Mouse (Mus musculus): ENCODE results near the gene Ccdc157.
A peak's percentile ranks its signal among the peaks of the same experiment; 100 is the strongest.

Gene Ccdc157

DNA sequence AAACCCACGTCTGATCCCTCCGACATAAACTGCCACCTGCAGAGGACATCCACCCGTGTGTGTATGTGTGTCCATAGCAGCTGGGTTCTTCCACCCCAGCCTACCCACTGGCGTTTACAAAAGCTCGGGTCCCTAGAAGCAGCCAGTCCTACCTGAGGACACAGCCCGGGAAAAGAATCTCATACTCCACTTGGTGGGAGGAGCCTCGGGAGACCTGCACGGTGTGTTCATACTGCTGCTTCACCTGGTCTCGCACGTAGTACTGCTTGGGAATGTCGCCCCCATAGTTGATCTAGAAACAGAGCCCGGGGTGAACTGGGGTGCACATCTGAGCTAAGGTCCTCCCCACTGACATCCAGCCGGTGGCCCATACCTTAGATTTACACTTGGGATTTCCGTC, 56.6 kb downstream of the Ccdc157 start:
- DNase-seq (ENCODE audit: low read depth, low spot score), result no peak

DNA sequence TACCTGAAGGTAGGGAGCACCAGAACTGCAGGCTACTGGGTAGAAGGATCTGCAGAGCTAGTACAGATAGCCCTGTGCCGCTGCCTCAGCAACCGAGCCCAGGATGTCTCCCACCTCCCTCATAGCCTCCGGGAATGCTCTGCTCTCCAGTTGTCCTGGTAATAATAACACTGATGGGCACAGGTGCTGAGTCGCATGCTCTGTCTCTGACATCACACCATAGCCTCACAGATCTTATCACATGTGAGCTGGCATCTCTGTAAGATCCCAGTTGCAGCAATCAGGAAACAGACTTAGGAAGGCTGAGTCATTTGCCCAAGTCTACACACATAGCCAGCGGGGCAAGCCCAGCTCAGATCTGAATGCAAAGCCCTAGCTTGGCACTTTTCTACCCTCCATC, 58.2 kb downstream of the Ccdc157 start:
- DNase-seq (ENCODE audit: low read depth, low spot score), result no peak

DNA sequence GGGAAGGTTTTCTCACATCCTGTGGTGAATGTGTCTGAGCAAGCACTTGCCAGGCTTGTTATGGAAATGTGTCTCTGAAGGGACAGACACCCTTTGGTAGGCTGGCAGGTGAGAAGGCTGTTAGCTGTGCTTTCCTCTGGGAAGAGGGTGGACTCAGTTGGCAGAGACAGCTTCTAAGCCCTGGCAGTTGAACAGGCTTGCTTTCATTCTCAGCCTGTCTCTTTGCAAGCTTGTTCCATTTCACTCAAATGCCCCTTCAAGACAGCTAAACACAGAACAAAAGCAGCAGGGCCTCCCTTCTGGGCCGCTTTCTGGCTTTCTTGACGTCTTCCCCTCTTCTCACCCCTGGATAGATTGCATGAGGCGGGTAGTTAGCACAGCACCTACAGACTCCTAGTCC, 60.6 kb downstream of the Ccdc157 start:
- no peak for DNase-seq (ENCODE audit: low read depth, low spot score)

DNA sequence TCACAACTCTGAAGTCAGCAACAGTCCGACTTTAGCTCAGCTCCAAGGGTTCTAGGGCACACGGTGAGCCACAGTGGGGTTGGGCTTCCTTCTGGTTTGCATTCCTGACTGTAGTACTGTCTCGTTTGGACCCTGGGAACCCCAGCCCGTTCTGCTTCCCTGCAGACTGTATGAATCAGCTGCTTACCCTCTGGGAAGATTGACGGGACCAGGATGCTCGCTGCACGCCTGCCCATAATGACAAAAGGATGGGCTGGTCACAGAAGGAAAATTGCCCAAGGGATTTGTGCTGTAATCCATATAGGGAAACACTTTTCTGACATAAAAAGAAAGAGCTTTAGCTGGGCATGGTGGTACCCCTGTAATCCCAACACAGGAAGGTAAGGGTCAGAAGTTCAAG, 61.3 kb downstream of the Ccdc157 start:
- no peak for DNase-seq (ENCODE audit: low read depth, low spot score)

DNA sequence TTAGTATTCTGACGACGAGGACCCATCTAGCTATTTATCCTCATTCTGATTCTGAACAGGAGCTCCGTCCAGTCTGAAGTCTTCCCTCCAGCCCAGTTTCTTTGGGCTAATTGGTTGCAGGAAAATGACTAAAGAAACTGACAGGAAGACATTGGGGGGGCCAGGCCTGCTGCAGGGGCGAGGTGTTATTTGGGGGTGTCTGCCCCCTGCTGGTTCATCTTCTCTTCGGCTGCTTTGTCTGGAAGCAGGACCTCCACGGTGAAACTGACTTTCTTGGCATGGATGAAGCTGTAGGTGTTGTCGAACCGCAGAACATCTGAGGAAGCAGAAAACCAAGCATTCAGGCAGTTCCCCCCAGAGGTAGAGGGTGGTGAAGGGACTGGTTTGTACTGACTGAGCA, 62.0 kb downstream of the Ccdc157 start:
- DNase-seq (ENCODE audit: low read depth, low spot score), result no peak

DNA sequence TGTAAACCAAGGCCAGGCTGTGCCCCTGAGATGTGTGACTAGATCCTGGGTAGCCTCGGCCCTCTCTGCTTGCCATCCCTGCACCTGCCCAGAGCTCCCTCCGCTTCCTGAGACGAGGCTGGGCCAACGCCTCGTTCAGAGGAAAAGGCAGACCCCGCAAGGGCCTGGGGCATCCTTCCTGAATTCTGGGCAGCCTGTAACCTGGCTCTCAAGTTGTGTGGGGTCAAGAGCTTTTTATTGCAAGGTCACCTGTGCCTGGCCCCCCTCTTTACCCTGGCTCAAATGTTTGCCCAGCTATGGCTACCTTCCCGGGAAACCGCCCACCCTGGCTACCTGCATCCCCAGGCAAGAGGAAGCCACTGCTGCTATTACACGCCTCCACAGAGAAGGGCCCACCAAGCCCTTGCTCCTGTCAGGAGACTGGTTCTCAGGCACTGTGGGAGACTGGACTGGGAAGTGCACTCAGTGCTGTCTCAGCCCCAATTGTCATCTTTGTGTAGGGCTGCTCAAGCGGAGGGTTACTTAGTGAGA, 62.9 kb downstream of the Ccdc157 start:
- no peak for DNase-seq (ENCODE audit: low read depth, low spot score)

DNA sequence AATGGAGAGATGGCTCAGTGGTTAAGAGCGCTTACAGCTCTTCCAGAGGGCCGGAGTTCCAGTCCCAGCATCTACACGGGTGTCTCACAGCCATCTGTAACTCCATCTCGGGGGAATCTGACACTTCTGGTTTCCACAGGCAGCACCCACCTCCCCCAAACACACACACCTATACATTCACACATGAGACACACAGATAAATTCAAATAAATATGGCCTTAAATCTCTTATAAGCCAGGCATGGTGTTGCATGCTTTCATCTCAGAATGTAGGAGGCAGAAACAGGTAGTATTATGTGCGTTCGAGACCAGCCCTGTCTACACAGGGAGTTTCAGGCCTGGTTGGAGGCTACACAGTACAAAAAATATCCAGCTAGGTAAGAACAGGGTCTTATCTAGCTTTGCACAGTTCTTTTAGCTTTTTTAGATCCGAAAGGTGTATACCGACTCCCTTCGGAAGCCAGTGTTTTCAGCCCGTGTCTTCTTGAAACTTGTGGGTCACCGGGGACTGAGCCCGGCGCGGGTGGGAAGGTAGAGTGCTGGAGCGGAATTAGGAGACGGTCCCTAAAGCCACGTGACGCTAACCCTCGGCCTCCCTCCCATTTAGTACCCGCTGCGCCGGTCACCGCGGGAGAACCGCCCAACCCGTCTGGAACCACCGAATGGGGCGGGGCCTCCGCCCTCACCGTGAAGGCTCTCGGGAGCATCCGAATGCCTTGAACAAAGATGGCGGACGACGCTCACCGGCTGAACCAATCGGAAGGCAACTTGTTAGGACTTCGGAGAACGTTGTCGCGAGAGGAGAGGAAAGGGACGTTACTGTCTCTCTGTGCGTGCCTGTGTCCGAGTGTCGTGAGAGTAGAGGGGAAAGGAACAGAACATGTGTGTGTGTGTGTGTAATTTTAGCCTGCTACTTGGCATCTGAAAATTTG, 63.8 kb downstream of the Ccdc157 start:
- peak; percentile 97 for DNase-seq (ENCODE audit: low read depth, low spot score)

DNA sequence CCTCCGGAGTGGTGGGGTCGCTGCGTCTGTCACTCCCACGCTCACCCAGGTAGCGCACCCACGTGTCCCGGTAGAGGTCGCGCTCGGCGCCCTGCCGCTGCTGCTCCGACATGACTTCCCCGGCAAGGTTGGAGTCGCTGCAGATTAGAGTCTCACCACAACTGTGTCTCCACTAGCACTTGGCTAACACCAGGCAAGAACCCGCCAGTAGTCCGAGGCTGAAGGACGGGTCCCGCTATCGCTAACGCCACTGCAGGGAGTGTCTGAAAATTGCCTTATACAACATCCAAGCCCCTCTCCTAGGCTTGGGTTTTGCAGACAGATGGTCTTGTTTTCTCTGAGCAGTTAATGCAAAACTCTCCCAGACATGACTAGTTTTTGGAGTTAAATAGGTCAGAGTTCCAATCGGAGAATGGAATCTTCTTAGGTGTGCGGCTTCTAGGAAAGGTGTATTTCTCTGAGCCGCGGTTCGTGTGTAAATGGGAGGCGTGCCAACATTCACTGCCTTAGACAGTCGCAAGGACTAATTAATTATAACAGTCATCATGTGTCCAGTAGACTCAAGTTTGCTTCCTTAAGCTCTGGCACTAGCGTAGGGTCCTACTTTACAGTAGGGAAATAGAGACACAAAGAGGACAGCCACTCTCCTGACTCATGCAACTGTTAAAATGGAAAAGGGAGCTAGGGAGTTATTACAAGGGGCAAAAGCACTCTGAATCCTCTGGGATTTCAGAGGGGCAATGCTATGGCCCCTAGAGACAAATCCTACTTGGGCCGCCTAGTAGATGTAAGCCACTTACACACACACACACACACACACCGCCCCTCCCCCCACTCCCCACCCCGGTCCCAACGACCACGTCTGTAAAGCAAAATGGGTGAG, 64.7 kb downstream of the Ccdc157 start, which contains the start of gene Mtfp1:
Gene Mtfp1 (minus strand): TSS at position 275 of the 883 bp plus-strand sequence.
- no peak for DNase-seq (ENCODE audit: low read depth, low spot score)

DNA sequence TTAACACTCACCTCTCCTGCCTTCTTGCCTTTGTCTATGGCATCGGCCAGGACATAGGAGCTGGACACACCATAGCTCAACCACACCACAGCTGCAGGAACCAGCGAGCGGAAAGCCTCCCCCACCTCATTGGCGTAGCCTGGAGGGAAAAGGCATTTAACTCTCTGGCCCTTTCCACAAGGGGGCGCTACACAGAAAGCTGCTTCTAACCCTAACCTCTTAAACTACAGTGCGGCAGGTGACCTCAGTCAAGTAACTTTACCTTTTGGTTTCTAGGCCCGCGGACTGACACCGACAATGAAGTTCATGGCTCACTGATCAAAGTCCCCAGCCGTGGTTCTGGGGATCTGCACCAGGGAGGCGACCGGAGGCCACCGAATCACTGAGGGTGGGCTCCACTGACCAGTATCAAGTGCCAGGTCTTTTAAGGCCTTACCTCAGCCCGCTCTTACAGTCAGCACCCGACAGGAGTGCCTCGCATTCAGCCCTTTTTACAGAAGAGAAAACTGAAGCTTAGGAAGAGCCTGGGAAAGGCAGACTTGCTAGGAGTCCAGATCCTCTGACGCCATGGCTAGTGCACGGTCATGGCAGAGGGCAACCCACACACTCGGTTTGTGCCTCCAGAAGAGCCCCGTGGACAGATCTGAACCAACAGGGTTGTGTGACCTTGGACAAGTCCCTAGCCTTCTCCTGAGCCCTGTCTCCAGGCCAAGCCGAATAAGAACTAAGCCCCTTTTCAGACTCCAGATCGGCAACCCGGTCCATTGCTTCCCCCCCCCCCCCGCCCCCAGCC, 65.5 kb downstream of the Ccdc157 start:
- DNase-seq (ENCODE audit: low read depth, low spot score), result no peak

DNA sequence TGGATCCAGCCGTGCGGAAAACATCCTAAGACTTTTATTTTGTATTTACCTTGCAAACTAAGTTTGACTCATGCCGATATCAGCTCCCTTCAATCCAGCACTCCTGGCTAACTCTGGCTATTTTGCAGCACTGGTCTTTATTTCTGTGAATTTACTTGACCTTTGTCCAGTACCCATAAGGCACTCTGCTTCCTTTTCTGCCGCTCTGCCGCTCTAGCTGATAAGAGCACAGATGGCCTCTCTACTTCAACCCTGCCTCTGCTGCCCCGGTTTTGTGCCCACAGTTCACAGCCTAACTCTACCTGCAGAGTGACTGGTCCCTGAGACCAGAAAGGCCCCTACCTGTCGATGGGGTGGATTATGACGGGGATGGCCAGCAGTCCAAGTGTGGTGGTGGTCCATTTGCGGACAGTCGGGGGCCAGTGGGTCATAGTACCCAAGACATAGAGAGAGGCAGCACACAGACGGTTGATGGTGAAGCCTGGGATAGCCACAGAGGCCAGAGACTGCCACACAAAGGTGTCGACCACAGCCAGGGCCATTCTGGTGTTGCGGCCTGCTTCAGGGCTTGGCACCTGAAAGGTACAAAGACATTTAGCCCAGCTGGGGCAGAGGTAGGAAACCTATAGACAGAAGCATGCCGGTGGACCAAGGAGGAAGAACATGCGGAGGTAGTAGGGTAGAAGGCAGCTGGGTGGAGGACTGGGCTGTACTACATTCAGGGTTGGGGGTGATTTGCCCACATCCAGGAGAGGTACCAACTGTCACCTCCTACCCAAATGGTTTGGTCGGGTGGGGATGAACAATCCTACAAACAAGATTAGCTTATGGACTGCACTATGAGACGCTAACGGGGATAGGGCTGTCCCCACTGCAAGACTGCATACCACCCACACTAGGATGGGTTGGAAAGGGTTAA, 66.4 kb downstream of the Ccdc157 start:
- no peak for DNase-seq (ENCODE audit: low read depth, low spot score)

Data from brain, embryonic 18.5 days (tissue).